Mouse (Mus musculus) megakaryocyte, embryonic 14.5 days (primary cell): ENCODE data around the gene Yipf3. TPM values are rescaled to one million over a fixed set of nuclear protein-coding genes. Genes with fewer than 3 reads are reported as not detected.

Experiments used
- H3K27me3 ChIP-seq: replicated peaks from 2 replicates; pipeline ENCODE3; 2012; ENCODE audit warnings: inconsistent platforms
- H3K36me3 ChIP-seq: replicated peaks from 2 replicates; pipeline ENCODE3; 2012; ENCODE audit warnings: low read length, inconsistent platforms, mixed read lengths
- H3K4me1 ChIP-seq: 2 replicates; pipeline ENCODE4 v1.6.1; 2012; ENCODE audit warnings: inconsistent platforms
- H3K4me3 ChIP-seq: replicated peaks from 2 replicates; pipeline ENCODE3; 2012; ENCODE audit warnings: moderate library complexity, mild to moderate bottlenecking, inconsistent platforms
- H3K9me3 ChIP-seq: 2 replicates; pipeline ENCODE4 v1.6.1; 2012; ENCODE audit warnings: inconsistent platforms
- FLI1 ChIP-seq: IDR thresholded peaks from 2 replicates; pipeline ENCODE4 v1.6.1; 2012; ENCODE audit warnings: low read length, inconsistent platforms, mixed read lengths
- GATA1 ChIP-seq: IDR thresholded peaks from 3 replicates; pipeline ENCODE4 v1.6.1; 2012; ENCODE audit warnings: mixed read lengths, low read length, inconsistent platforms, borderline replicate concordance
- polyA plus RNA-seq: library from polyadenylated mRNA; stranded (reverse); fragments of >175 nt; gene quantifications from 2 replicates; pipeline ENCODE4 v1.2.3, GENCODE M21; 2012; ENCODE audit warnings: low replicate concordance; ENCODE audit not compliant: insufficient read depth

Yipf3 gene
- polyA plus RNA-seq, result 213 and 264 TPM in 2 replicates

- Histone ChIP-seq H3K27me3 (no peaks in the 10 kb centered on the region), H3K4me1 (peaks cover 70% of the 10 kb centered on the region), H3K4me3 (peak within 1 kb of the TSS; percentile 100), H3K9me3 (no peaks in the 10 kb centered on the region), H3K36me3 (peaks cover 82% of the 10 kb centered on the region)
- TF ChIP-seq FLI1 (peak; percentile 72; the same call in 1 of the 2 replicates), GATA1 (no peak)
Observed at GRCm38 (mm10) chr17:46247512-46248188, at the start of gene Yipf3, which contains the start of gene Polr1c. Gene Yipf3 (plus strand): TSS chr17:46248080. Gene Polr1c (minus strand): TSS chr17:46248054.

GRCm38 (mm10) chr17:46201151-46201550 lies 46.7 kb upstream of the Yipf3 start:
- H3K4me1 ChIP-seq, result peaks cover 38% of the 10 kb centered on the region
- TF ChIP-seq GATA1 (no peak), FLI1 (no peak)
- H3K36me3 ChIP-seq, result peaks cover 55% of the 10 kb centered on the region
- no peaks in the 10 kb centered on the region for H3K27me3 ChIP-seq
- peak overlapping the region; percentile 99 for H3K4me3 ChIP-seq
- H3K9me3 ChIP-seq, result no peaks in the 10 kb centered on the region

GRCm38 (mm10) chr17:46202421-46203071 lies 45.3 kb upstream of the Yipf3 start, which contains the start of the genes Polh and Xpo5:
Gene Polh (minus strand): TSS chr17:46202645.
Gene Xpo5 (plus strand): TSS chr17:46202782.
- H3K36me3 ChIP-seq, result peaks cover 55% of the 10 kb centered on the region
- peak within 1 kb of the TSS; percentile 99 for H3K4me3 ChIP-seq
- TF ChIP-seq FLI1 (0 out of 2 replicates have a peak, but pooled peaks have one; percentile 27), GATA1 (no peak)
- no peaks in the 10 kb centered on the region for H3K27me3 ChIP-seq
- peaks cover 51% of the 10 kb centered on the region for H3K4me1 ChIP-seq
- H3K9me3 ChIP-seq, result no peaks in the 10 kb centered on the region

GRCm38 (mm10) chr17:46203078-46203477 lies 44.8 kb upstream of the Yipf3 start:
- H3K4me1 ChIP-seq, result peaks cover 56% of the 10 kb centered on the region
- peak overlapping the region; percentile 99 for H3K4me3 ChIP-seq
- no peaks in the 10 kb centered on the region for H3K9me3 ChIP-seq
- peaks cover 55% of the 10 kb centered on the region for H3K36me3 ChIP-seq
- H3K27me3 ChIP-seq, result no peaks in the 10 kb centered on the region
- TF ChIP-seq GATA1, result no peak

- TF ChIP-seq GATA1, result no peak
- TF ChIP-seq FLI1, result no peak
- H3K4me1 ChIP-seq, result peaks cover 47% of the 10 kb centered on the region
- peaks cover 60% of the 10 kb centered on the region for H3K36me3 ChIP-seq
Observed at GRCm38 (mm10) chr17:46206676-46207075, 41.2 kb upstream of the Yipf3 start.

GRCm38 (mm10) chr17:46210550-46210949 lies 37.3 kb upstream of the Yipf3 start:
- H3K36me3 ChIP-seq, result peaks cover 88% of the 10 kb centered on the region
- TF ChIP-seq GATA1 (no peak), FLI1 (no peak)

More at GRCm38 (mm10) chr17:46206676-46207075, 41.2 kb upstream of the Yipf3 start:
- Histone ChIP-seq H3K4me3 (no peak overlapping the region), H3K27me3 (no peaks in the 10 kb centered on the region), H3K9me3 (no peaks in the 10 kb centered on the region)

GRCm38 (mm10) chr17:46221601-46222000 lies 26.3 kb upstream of the Yipf3 start:
- H3K9me3 ChIP-seq, result no peaks in the 10 kb centered on the region
- no peak overlapping the region for H3K4me3 ChIP-seq
- H3K4me1 ChIP-seq, result peaks cover 26% of the 10 kb centered on the region
- no peaks in the 10 kb centered on the region for H3K27me3 ChIP-seq
- TF ChIP-seq FLI1, result no peak
- no peak for TF ChIP-seq GATA1
- H3K36me3 ChIP-seq, result peaks cover 99% of the 10 kb centered on the region

More at GRCm38 (mm10) chr17:46210550-46210949, 37.3 kb upstream of the Yipf3 start:
- H3K4me1 ChIP-seq, result peaks cover 59% of the 10 kb centered on the region
- H3K27me3 ChIP-seq, result no peaks in the 10 kb centered on the region
- no peak overlapping the region for H3K4me3 ChIP-seq
- H3K9me3 ChIP-seq, result no peaks in the 10 kb centered on the region

- H3K27me3 ChIP-seq, result no peaks in the 10 kb centered on the region
- no peaks in the 10 kb centered on the region for H3K4me1 ChIP-seq
- TF ChIP-seq GATA1 (no peak), FLI1 (no peak)
- H3K9me3 ChIP-seq, result no peaks in the 10 kb centered on the region
- no peak overlapping the region for H3K4me3 ChIP-seq
- peaks cover 94% of the 10 kb centered on the region for H3K36me3 ChIP-seq
Observed at GRCm38 (mm10) chr17:46227576-46227975, 20.3 kb upstream of the Yipf3 start.

GRCm38 (mm10) chr17:46236067-46236466 lies 11.8 kb upstream of the Yipf3 start:
- H3K4me1 ChIP-seq, result peaks cover 16% of the 10 kb centered on the region
- H3K27me3 ChIP-seq, result no peaks in the 10 kb centered on the region
- peaks cover 85% of the 10 kb centered on the region for H3K36me3 ChIP-seq
- H3K9me3 ChIP-seq, result no peaks in the 10 kb centered on the region
- H3K4me3 ChIP-seq, result no peak overlapping the region
- TF ChIP-seq GATA1, result no peak
- no peak for TF ChIP-seq FLI1

- Histone ChIP-seq H3K9me3 (no peaks in the 10 kb centered on the region), H3K4me1 (peaks cover 22% of the 10 kb centered on the region), H3K27me3 (no peaks in the 10 kb centered on the region), H3K4me3 (no peak overlapping the region), H3K36me3 (peaks cover 88% of the 10 kb centered on the region)
- TF ChIP-seq GATA1 (no peak), FLI1 (no peak)
Observed at GRCm38 (mm10) chr17:46237079-46237478, 10.8 kb upstream of the Yipf3 start.
